Mouse (Mus musculus): ENCODE results near the gene Agpat4. TPM values are rescaled to one million over a fixed set of nuclear protein-coding genes. Genes with fewer than 3 reads are reported as not detected.
A peak's percentile ranks its signal among the peaks of the same experiment; 100 is the strongest.

Gene Agpat4
- polyA plus RNA-seq, 1 experiment from 2014 or later: 58.2 TPM

- Histone ChIP-seq H3K27me3 (replicated peaks; ENCODE audit: insufficient read depth, low read length) (no peaks in the 10 kb centered on the region), H3K27ac (ENCODE audit: low read length) (no peak overlapping the region), H3K36me3 (ENCODE audit: insufficient read depth, low read length) (no peaks in the 10 kb centered on the region), H3K9ac (replicated peaks; ENCODE audit: low read depth) (no peak overlapping the region), H3K4me3 (ENCODE audit: low read depth, low read length) (no peak overlapping the region), H3K4me2 (replicated peaks; ENCODE audit: low read depth, low read length) (no peak overlapping the region), H3K9me3 (ENCODE audit: low read length) (no peaks in the 10 kb centered on the region), H3K4me1 (ENCODE audit: insufficient read depth, low read depth, low read length) (peaks cover 7% of the 10 kb centered on the region; the same call in 1 of the 2 replicates)
- DNase-seq (ENCODE audit: low spot score) (no peak), ATAC-seq (no peak)
- TF ChIP-seq CTCF (IDR thresholded peaks at IDR 0.05): no peak
- no peak for TF ChIP-seq EP300 (IDR thresholded peaks at IDR 0.05)
- WGBS: 70% methylated on average over 2 of the region's 2 CpGs
Measured at GRCm38 (mm10) chr17:12171666-12172065, 53.2 kb downstream of the Agpat4 start.

GRCm38 (mm10) chr17:12174221-12174620 lies 55.7 kb downstream of the Agpat4 start:
- peak; percentile 33 for DNase-seq (ENCODE audit: low spot score)
- no peak overlapping the region for H3K4me3 ChIP-seq (ENCODE audit: low read depth, low read length)
- H3K27me3 ChIP-seq (replicated peaks; ENCODE audit: insufficient read depth, low read length): no peaks in the 10 kb centered on the region
- no peak overlapping the region for H3K9ac ChIP-seq (replicated peaks; ENCODE audit: low read depth)
- H3K9me3 ChIP-seq (ENCODE audit: low read length): peaks cover 4% of the 10 kb centered on the region; the same call in 1 of the 2 replicates
- TF ChIP-seq CTCF (IDR thresholded peaks at IDR 0.05) (no peak), EP300 (IDR thresholded peaks at IDR 0.05) (no peak)
- H3K36me3 ChIP-seq (ENCODE audit: insufficient read depth, low read length): no peaks in the 10 kb centered on the region
- WGBS: 96% methylated on average over 5 of the region's 5 CpGs
- no peak overlapping the region for H3K4me2 ChIP-seq (replicated peaks; ENCODE audit: low read depth, low read length)
- ATAC-seq: no peak
- H3K27ac ChIP-seq (ENCODE audit: low read length): no peak overlapping the region
- H3K4me1 ChIP-seq (ENCODE audit: insufficient read depth, low read depth, low read length): peaks cover 7% of the 10 kb centered on the region; the same call in 1 of the 2 replicates

GRCm38 (mm10) chr17:12174896-12175295 lies 56.4 kb downstream of the Agpat4 start:
- Histone ChIP-seq H3K27me3 (replicated peaks; ENCODE audit: insufficient read depth, low read length) (no peaks in the 10 kb centered on the region), H3K36me3 (ENCODE audit: insufficient read depth, low read length) (no peaks in the 10 kb centered on the region), H3K9ac (replicated peaks; ENCODE audit: low read depth) (no peak overlapping the region), H3K9me3 (ENCODE audit: low read length) (peaks cover 4% of the 10 kb centered on the region; the same call in 1 of the 2 replicates), H3K4me2 (replicated peaks; ENCODE audit: low read depth, low read length) (no peak overlapping the region), H3K4me1 (ENCODE audit: insufficient read depth, low read depth, low read length) (peaks cover 7% of the 10 kb centered on the region; the same call in 1 of the 2 replicates), H3K4me3 (ENCODE audit: low read depth, low read length) (no peak overlapping the region), H3K27ac (ENCODE audit: low read length) (no peak overlapping the region)
- DNase-seq (ENCODE audit: low spot score) (no peak), ATAC-seq (no peak)
- TF ChIP-seq EP300 (IDR thresholded peaks at IDR 0.05): no peak
- TF ChIP-seq CTCF (IDR thresholded peaks at IDR 0.05): no peak
- 63% methylated on average over 7 of the region's 7 CpGs for WGBS

GRCm38 (mm10) chr17:12175626-12176025 lies 57.1 kb downstream of the Agpat4 start:
- Histone ChIP-seq H3K4me2 (replicated peaks; ENCODE audit: low read depth, low read length) (no peak overlapping the region), H3K27ac (ENCODE audit: low read length) (no peak overlapping the region), H3K4me1 (ENCODE audit: insufficient read depth, low read depth, low read length) (peaks cover 2% of the 10 kb centered on the region; the same call in 1 of the 2 replicates), H3K9me3 (ENCODE audit: low read length) (peaks cover 4% of the 10 kb centered on the region; the same call in 1 of the 2 replicates), H3K27me3 (replicated peaks; ENCODE audit: insufficient read depth, low read length) (no peaks in the 10 kb centered on the region), H3K9ac (replicated peaks; ENCODE audit: low read depth) (no peak overlapping the region), H3K4me3 (ENCODE audit: low read depth, low read length) (no peak overlapping the region), H3K36me3 (ENCODE audit: insufficient read depth, low read length) (no peaks in the 10 kb centered on the region)
- WGBS: 23% methylated on average over 4 of the region's 4 CpGs
- peak; percentile 70 for DNase-seq (ENCODE audit: low spot score)
- ATAC-seq: no peak
- peak; percentile 15; the same call in 1 of the 2 replicates for TF ChIP-seq EP300 (IDR thresholded peaks at IDR 0.05)
- no peak for TF ChIP-seq CTCF (IDR thresholded peaks at IDR 0.05)

- whole genome bisulfite sequencing: 61% methylated on average over 7 of the region's 7 CpGs
- DNase-seq (ENCODE audit: low spot score) (peak; percentile 85), ATAC-seq (peak; percentile 81)
- no peaks in the 10 kb centered on the region for H3K36me3 ChIP-seq (ENCODE audit: insufficient read depth, low read length)
- H3K9ac ChIP-seq (replicated peaks; ENCODE audit: low read depth): no peak overlapping the region
- H3K9me3 ChIP-seq (ENCODE audit: low read length): peaks cover 4% of the 10 kb centered on the region; the same call in 1 of the 2 replicates
- no peaks in the 10 kb centered on the region for H3K27me3 ChIP-seq (replicated peaks; ENCODE audit: insufficient read depth, low read length)
- H3K4me1 ChIP-seq (ENCODE audit: insufficient read depth, low read depth, low read length): no peaks in the 10 kb centered on the region; the same call in 1 of the 2 replicates
- H3K4me2 ChIP-seq (replicated peaks; ENCODE audit: low read depth, low read length): no peak overlapping the region
- TF ChIP-seq CTCF (IDR thresholded peaks at IDR 0.05) (no peak), EP300 (IDR thresholded peaks at IDR 0.05) (no peak)
- H3K27ac ChIP-seq (ENCODE audit: low read length): no peak overlapping the region
- H3K4me3 ChIP-seq (ENCODE audit: low read depth, low read length): no peak overlapping the region
Measured at GRCm38 (mm10) chr17:12179339-12179738, 60.8 kb downstream of the Agpat4 start.

- Histone ChIP-seq H3K36me3 (ENCODE audit: insufficient read depth, low read length) (no peaks in the 10 kb centered on the region), H3K4me3 (ENCODE audit: low read depth, low read length) (no peak overlapping the region), H3K4me1 (ENCODE audit: insufficient read depth, low read depth, low read length) (no peaks in the 10 kb centered on the region; the same call in 1 of the 2 replicates), H3K9ac (replicated peaks; ENCODE audit: low read depth) (no peak overlapping the region), H3K27ac (ENCODE audit: low read length) (no peak overlapping the region), H3K27me3 (replicated peaks; ENCODE audit: insufficient read depth, low read length) (no peaks in the 10 kb centered on the region), H3K4me2 (replicated peaks; ENCODE audit: low read depth, low read length) (no peak overlapping the region), H3K9me3 (ENCODE audit: low read length) (peaks cover 4% of the 10 kb centered on the region; the same call in 1 of the 2 replicates)
- no peak; the same call in 1 of the 2 replicates for TF ChIP-seq EP300 (IDR thresholded peaks at IDR 0.05)
- no peak for TF ChIP-seq CTCF (IDR thresholded peaks at IDR 0.05)
- WGBS: 56% methylated on average over 2 of the region's 2 CpGs
- DNase-seq (ENCODE audit: low spot score): peak; percentile 79
- peak; percentile 78 for ATAC-seq
Measured at GRCm38 (mm10) chr17:12179766-12180165, 61.3 kb downstream of the Agpat4 start.

All from lung, postnatal 0 days (tissue).